Mouse (Mus musculus) layer of hippocampus, adult 8-10 months (tissue): Measurements from ENCODE around the gene Gpc5. TPM values are rescaled to one million over a fixed set of nuclear protein-coding genes. Genes with fewer than 3 reads are reported as not detected.

ENCODE experiments used
- DNase-seq, 2 experiments: peaks; one replicate each; pipeline ENCODE4 v3.0.0; 2022; ENCODE audit warnings: low spot score in 2 of 2
- total RNA-seq, 4 experiments: library from RNA; stranded (reverse); gene quantifications; 2 replicates each; pipeline ENCODE4 v1.2.4; 2022

Gene Gpc5
- total RNA-seq, 4 experiments from 2014 or later: 33.3 to 43.9 (median 38.7) TPM

- no peak for DNase-seq
Measured at GRCm38 (mm10) chr14:116258126-116258525, 1166.1 kb downstream of the Gpc5 start.

GRCm38 (mm10) chr14:116308541-116308940, 1216.5 kb downstream of the Gpc5 start:
- no peak for DNase-seq

- DNase-seq: no peak
Measured at GRCm38 (mm10) chr14:116317491-116317890, 1225.5 kb downstream of the Gpc5 start.

GRCm38 (mm10) chr14:116336182-116336581, 1244.2 kb downstream of the Gpc5 start:
- no peak for DNase-seq

- no peak for DNase-seq
Measured at GRCm38 (mm10) chr14:116338395-116338794, 1246.4 kb downstream of the Gpc5 start.

- DNase-seq: no peak
Measured at GRCm38 (mm10) chr14:116348560-116348959, 1256.5 kb downstream of the Gpc5 start.

- DNase-seq: no peak
Measured at GRCm38 (mm10) chr14:116384602-116385001, 1292.6 kb downstream of the Gpc5 start.

- no peak for DNase-seq
Measured at GRCm38 (mm10) chr14:116415511-116415910, 1323.5 kb downstream of the Gpc5 start.

GRCm38 (mm10) chr14:116448219-116448618, 1356.2 kb downstream of the Gpc5 start:
- DNase-seq: no peak

GRCm38 (mm10) chr14:116453356-116453755, 1361.3 kb downstream of the Gpc5 start:
- DNase-seq: no peak

- no peak for DNase-seq
Measured at GRCm38 (mm10) chr14:116456211-116456610, 1364.2 kb downstream of the Gpc5 start.

GRCm38 (mm10) chr14:116473378-116474179, 1381.6 kb downstream of the Gpc5 start:
- DNase-seq: no peak

- no peak for DNase-seq
Measured at GRCm38 (mm10) chr14:116494285-116494850, 1402.4 kb downstream of the Gpc5 start.

GRCm38 (mm10) chr14:116538216-116538615, 1446.2 kb downstream of the Gpc5 start:
- no peak for DNase-seq

GRCm38 (mm10) chr14:116543746-116544145, 1451.7 kb downstream of the Gpc5 start:
- DNase-seq: no peak

GRCm38 (mm10) chr14:116551401-116551800, 1459.4 kb downstream of the Gpc5 start:
- DNase-seq: no peak

GRCm38 (mm10) chr14:116553316-116553715, 1461.3 kb downstream of the Gpc5 start:
- DNase-seq: no peak

GRCm38 (mm10) chr14:116558141-116558800, 1466.3 kb downstream of the Gpc5 start:
- DNase-seq: no peak

GRCm38 (mm10) chr14:116559990-116560389, 1468.0 kb downstream of the Gpc5 start:
- DNase-seq: no peak
